Mouse (Mus musculus) gastrocnemius, adult 2 months (tissue): ENCODE measurements at regions not wholly inside any gene's neighbourhood (a gene's known extent, or its start where the extent isn't known, plus 50 kb on each side); places are given as distances from the start of the nearest gene placed in this dataset.

Source experiments
- DNase-seq: peaks from one replicate; pipeline ENCODE4 v3.0.0; 2022
- H3K27ac ChIP-seq: fragments of 200-600 bp; 2 replicates; pipeline ENCODE4 v1.8.1; 2022; ENCODE audit warnings: mild to moderate bottlenecking
- H3K4me3 ChIP-seq: fragments of 200-600 bp; 2 replicates; pipeline ENCODE4 v1.8.1; 2022; ENCODE audit warnings: mild to moderate bottlenecking, moderate library complexity
- CTCF ChIP-seq: fragments of 200-600 bp; IDR thresholded peaks from 2 replicates; pipeline ENCODE4 v1.8.1; 2022; ENCODE audit warnings: antibody characterized with exemption, mild to moderate bottlenecking, moderate library complexity
- intact Hi-C: fragments of 180-260 bp; cut with DNase I; formaldehyde crosslinking; loops from one replicate; pipeline ENCODE4 v1.15.1; 2025

DNA sequence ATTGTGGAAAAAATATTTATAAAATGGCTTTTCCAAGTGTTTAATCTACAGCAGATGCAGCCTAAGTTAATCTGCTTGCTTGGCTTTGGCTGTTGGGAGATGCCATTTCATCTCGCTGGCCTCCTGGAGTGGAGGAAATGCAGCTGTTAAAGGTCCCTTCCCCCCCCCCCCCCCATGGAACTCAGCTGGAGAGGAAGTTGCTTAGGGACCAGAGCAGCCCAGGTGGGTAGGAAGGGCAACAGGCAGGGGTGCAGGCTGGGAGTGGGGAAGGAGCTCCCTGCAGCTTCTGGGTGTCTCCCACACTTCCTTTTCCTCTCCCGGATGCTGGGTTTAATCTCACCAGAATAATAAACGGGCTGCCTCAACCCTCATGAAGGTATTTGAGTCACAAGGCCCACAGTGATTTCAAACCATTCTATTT lies 104.0 kb upstream of the Pmepa1 start:
- intact Hi-C loops = no loop called here
- no peak overlapping the region for H3K4me3 ChIP-seq
- no peak for DNase-seq
- no peak overlapping the region; the same call in 1 of the 2 replicates for H3K27ac ChIP-seq
- TF ChIP-seq CTCF = no peak

GRCm38 (mm10) chr2:173382176-173382813 lies 106.0 kb upstream of the Pmepa1 start:
- Histone ChIP-seq H3K4me3 (no peak overlapping the region), H3K27ac (no peak overlapping the region)
- TF ChIP-seq CTCF = no peak
- DNase-seq = no peak
- intact Hi-C loops = no loop called here

DNA sequence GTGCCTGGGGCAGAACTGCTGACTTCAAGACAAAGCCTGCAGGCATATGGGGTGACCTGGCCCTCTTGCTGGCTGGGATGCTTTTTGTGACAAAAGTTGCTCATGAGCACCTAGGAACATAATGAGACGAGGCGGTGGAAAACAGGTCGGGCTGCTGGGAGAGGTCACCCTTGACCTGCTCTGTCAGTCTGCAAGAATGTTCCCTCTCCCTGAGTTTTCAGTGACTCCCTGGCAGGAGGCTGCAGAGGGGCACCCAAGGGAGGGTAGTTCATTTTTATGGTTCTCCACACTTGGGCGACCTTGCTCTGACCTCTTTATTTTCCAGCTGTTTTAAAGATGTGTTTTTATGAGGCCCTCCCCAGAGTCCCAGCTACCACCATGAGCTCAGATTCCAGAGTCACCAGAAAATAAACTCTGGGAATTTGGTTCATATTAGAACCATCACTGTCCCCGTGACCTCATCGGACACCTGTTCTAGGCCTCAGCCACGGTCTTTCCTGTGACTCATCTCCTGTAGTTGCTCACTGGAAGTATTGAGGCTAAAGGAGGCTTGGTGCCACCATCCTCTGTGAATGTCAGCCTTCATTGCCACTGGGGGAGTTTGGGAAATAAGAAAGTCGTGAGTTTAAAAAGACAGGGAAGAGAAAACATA lies 108.7 kb upstream of the Pmepa1 start:
- H3K4me3 ChIP-seq = no peak overlapping the region
- peak; percentile 58 for DNase-seq
- TF ChIP-seq CTCF = no peak
- intact Hi-C loops = no loop called here
- peak overlapping the region; percentile 67 for H3K27ac ChIP-seq

- H3K27ac ChIP-seq = peak overlapping the region; percentile 67
- intact Hi-C loops = no loop called here
These were observed 109.4 kb upstream of the Pmepa1 start for GRCm38 (mm10) chr2:173385722-173386141.

DNA sequence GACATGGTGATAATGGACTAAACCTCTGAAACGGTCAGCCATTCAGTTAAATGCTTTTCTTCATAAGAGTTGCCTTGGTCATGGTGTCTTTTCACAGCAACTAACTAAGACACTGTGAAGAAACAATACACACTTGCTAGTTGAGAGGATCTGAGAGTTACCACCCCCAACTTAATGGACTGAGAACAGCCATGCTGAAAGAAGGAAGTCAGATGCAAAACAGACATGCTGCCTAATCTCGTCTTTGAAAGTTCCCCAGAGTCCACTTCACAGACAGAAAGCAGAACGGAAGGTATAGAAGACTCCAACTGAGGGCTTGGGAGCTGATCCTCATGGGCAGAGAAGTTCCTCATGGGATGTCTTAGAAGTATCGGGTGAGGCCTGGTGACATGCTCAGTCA lies 111.8 kb upstream of the Pmepa1 start:
- no peak overlapping the region for H3K4me3 ChIP-seq
- no peak for DNase-seq
- no peak overlapping the region for H3K27ac ChIP-seq
- no peak for TF ChIP-seq CTCF
- intact Hi-C loops = no loop called here

More at GRCm38 (mm10) chr2:173385722-173386141, 109.4 kb upstream of the Pmepa1 start:
- H3K4me3 ChIP-seq = no peak overlapping the region
- no peak for TF ChIP-seq CTCF
- peak; percentile 63 for DNase-seq

DNA sequence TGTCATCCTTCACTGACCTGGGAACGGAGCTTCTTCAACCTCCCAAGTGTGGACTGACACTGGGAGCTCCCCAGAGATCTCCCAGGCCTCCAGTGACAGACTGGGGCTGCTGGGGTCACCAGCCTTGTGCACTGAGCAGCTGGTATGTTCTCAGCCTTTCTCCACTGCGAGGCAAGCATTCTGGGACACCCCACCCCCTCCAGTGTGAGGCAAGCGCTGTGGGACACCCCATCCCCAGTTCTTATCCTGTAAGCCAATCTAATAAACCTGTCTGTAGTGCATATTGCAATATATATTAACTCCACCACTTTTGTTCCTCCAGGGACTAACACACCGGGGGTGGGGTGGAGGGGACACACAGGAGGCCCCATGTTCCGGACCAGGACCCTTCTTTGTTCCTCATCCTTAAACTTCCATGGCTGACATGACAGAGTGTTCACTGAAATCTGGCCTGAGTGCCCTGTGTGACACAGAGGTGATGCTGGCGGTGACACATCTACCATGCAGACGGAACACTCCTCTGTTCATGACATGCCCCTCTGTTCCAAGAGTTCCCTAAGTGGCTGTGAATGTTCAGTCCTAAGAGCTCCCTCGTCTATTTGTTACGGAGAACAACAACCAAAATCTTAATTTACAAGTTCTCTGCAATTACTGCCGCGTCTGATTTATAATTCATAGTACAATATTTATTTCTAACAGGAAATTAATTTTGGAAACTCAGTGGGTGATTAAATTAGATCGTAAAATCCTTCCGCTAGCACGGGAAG lies 116.4 kb upstream of the Pmepa1 start:
- intact Hi-C loops = no loop called here
- no peak for DNase-seq
- H3K4me3 ChIP-seq = no peak overlapping the region
- no peak overlapping the region for H3K27ac ChIP-seq
- TF ChIP-seq CTCF = no peak

DNA sequence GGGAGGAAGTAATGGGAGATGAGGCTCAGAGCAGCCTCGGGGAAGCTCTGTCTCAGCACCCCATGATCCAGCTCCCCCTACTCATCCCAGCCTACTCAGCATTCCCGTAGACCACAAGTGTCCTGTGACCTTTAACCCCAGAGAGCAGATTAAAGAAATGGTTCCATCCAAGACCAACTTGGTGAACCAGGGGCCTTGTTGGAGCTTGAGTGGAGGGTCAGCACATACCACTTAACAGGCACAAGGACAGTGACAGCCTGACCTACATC lies 116.9 kb upstream of the Pmepa1 start:
- H3K4me3 ChIP-seq = no peak overlapping the region
- DNase-seq = no peak
- H3K27ac ChIP-seq = no peak overlapping the region
- intact Hi-C loops = no loop called here
- TF ChIP-seq CTCF = no peak

DNA sequence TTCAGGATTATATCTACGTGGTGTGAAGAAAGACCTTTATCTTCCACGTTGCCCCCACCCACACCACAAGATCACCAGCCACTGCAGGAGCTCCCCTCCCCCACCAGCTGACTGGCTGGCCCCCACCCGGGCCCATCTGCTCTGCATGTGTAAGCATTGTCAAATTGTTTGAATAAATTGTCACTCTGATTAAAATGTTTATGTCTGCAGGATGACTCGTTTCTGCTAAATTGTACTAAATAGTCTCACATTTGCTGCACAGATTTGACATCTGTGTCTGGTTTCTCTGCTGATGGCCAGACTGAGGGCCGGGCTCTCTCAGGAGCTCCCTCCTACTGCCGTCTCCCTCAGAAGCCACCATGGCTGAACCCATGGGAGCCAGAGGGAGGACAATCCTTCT lies 119.2 kb upstream of the Pmepa1 start:
- H3K27ac ChIP-seq = no peak overlapping the region
- intact Hi-C loops = no loop called here
- no peak for TF ChIP-seq CTCF
- DNase-seq = no peak
- H3K4me3 ChIP-seq = no peak overlapping the region

- Histone ChIP-seq H3K4me3 (no peak overlapping the region), H3K27ac (no peak overlapping the region)
- no peak for TF ChIP-seq CTCF
- no peak for DNase-seq
- intact Hi-C loops = no loop called here
These were observed 121.6 kb upstream of the Pmepa1 start for GRCm38 (mm10) chr2:173397846-173398331.

DNA sequence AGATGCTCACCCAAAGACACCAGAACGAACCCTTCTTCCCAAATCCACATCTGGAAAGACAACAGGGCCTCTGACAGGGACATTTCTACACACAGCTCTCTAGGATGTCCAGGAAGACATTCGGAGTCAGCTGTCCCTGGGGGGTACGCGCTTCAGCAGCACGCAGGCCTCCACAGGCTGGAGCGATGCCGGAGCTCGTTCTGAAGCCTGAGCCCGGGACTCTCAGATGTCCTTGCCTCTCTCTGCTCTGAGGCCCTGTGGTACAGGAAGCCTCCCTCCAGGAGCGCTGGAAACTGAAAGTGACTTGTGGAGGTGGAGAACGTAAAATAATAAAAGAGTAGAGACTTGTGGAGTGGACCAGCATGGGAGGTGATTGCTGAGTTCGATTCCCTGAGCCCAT lies 116.8 kb upstream of the 1700021F07Rik start:
- intact Hi-C loops = no loop called here
- Histone ChIP-seq H3K27ac (no peak overlapping the region), H3K4me3 (no peak overlapping the region)
- no peak for DNase-seq
- no peak for TF ChIP-seq CTCF

- no peak for TF ChIP-seq CTCF
- no peak overlapping the region for H3K27ac ChIP-seq
- no peak overlapping the region for H3K4me3 ChIP-seq
- intact Hi-C loops = no loop called here
- DNase-seq = no peak
These were observed 115.9 kb upstream of the 1700021F07Rik start for GRCm38 (mm10) chr2:173406344-173407094.

GRCm38 (mm10) chr2:173407133-173407532 lies 115.3 kb upstream of the 1700021F07Rik start:
- no peak for TF ChIP-seq CTCF
- Histone ChIP-seq H3K27ac (no peak overlapping the region), H3K4me3 (no peak overlapping the region)
- DNase-seq = no peak
- intact Hi-C loops = no loop called here

DNA sequence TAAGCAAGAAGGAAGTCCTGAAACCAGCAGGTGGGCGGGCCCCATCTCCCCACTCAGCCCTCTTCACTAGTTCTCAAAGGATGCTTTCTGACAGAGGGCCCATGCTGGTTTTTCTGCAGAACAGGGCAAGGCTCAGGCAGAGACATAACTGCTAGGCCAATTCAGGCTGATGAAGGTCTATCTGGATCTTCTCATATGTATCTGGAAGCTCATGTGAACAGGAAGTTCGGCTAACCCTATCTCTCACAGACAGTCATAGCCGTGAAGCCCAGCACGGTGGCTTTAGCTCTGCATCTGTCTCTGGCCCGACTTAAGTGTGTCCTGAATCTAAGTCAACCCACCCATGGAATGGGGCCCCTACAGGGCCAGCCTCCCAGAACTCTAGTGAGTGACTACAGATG lies 113.7 kb upstream of the 1700021F07Rik start:
- TF ChIP-seq CTCF = no peak
- intact Hi-C loops = no loop called here
- no peak for DNase-seq
- no peak overlapping the region for H3K27ac ChIP-seq
- no peak overlapping the region for H3K4me3 ChIP-seq
